Mouse (Mus musculus) thymus, postnatal 10 days (tissue): Measurements from ENCODE around the gene Nacc1.

Experiments
- DNase-seq, 2 experiments: peaks; one replicate each; pipeline ENCODE4 v3.0.0; 2021; ENCODE audit warnings: low spot score in 2 of 2

Nacc1 gene

GRCm38 (mm10) chr8:84714161-84714560 is 26.5 kb upstream of the Nacc1 start:
- no peak for DNase-seq

DNA sequence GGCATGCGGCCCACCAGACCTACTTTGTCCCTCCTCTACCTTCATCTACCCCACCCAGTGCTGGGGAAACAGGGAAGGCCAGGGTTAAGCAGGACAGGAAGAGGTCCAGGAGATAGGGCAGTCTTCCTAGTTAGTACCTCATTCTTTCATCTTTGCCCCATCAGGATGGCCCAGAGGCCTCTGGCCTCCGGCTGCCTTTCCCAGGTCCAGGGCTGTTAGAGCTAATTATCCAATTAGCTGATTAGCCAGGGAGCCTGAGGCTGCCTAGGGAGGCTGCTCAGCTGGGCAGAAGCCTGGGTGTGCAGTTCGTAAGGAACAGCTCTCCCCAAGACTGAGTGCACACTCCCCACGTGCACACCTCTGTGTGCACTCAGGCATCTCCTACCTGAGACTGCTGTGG is 25.7 kb upstream of the Nacc1 start:
- no peak for DNase-seq

DNA sequence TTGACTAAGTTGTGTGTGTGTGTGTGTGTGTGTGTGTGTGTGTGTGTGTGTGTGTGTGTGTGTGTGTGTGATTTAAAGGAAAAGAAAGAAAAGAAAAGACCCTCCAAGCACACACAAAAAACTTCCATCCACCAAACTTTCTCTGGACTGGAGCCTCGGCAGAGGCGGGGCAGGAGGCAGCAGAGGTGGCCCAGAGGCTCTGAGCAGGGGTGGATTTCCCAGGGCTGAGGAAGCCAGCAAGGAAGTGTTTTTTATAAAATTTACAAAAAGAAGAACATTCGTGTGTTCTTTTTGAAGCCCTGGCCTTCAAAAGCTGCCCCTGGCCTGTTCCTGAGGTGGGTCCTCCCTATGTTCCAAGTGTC is 25.1 kb upstream of the Nacc1 start:
- DNase-seq, result no peak

DNA sequence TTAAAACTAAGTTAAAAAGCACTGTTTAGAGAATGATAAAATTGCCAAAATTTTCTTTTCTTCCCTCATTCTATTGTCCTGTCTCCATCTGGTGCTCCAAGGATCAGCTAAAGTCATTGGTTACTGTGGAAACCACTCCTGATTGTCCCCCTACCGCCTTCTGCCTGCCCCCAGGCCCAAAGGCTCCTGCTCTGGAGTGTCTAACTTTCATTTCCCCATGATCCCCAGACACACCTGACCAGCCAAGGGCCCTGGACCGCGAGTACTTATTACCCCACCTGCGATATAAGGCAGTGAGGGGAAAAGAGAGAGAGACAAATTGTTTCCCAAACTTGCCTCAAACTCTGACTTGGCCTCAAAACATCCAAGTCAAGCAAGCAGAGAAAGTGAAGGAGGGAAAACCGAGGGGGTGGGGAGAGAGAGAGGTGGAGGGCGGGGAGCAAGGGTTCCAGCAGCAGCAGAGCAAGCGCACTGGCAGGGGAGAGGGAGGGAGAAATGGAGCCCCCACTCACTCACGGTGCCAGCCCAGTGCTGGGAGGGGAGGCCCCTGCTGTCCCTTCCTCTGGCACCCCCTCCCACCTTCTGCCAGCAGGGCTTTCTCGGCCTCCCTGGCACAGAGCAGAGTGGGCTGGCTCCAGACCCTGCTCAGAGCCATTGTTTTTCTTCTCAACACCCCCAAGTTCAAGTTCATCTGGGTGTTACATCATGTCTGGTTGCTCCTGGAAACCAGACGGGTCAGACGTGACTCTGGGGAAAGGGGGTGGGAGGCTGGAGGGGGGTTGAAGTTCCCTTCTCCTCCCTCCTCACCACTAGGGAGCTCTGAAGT is 24.5 kb upstream of the Nacc1 start:
- no peak for DNase-seq

DNA sequence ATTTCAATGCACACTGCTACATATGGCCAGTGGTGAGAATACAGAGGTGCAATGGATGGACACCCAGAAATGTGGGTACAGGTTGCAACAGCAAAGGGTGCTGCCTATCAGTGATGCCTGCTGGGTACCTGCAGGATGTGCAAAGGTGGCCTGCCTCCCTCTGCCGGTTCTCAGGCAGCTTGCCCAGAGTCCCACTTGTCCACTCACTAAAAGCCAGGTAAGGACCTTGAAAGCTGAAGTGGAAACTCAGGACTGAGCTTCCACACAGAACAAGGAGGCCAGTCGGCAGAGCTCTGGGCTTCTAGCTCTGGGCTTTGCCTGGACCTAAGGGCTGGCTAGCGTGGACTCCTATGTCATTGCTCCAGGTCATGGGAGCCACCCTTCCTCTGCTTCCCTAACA is 23.6 kb upstream of the Nacc1 start:
- DNase-seq, result no peak

DNA sequence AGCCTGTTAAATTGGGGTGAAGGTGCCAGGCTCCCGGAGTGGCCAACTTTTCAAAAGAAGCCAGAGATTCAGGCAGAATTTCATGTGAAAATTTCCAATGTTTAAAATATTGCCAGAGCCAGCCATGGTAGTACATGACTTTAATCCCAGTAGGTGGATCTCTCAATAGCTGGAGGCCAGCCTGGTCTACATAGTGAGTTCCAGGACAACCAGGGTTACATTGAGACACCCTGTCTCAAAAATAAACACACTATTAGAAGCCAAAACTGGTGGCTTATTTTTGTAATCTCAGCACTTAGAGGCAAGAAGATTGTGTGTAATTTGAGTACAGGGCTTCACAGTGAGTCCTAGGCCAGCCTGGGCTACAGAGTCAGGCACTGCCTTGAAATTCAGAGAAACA is 22.3 kb upstream of the Nacc1 start:
- DNase-seq, result no peak

- peak; percentile 63 to 85 for DNase-seq
These were observed 21.3 kb upstream of the Nacc1 start for GRCm38 (mm10) chr8:84708774-84709475.

DNA sequence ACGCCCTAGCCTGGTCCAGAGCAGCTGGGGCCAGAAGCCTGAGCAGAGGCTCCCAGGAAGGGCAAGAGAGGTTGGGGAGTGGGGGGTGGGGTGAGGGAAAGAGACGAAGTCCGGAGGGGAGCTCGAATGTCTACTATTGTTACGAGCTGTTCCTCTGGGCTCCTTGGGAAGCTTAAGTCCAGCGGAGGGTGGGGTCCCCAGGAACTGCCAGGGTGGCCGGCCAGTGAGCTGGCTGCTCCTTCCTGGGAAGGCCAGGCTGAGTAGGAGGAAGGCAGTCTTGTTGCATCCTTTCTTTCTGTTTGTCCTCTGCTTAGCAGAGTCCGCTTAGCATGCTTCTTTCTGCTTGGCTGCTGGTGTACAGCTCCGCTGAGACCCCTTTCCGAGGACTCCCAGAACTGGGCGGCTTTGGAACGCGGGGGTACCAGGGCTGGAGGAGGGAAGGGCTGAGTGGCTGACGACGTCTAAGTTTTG is 20.4 kb upstream of the Nacc1 start:
- DNase-seq, result no peak

DNA sequence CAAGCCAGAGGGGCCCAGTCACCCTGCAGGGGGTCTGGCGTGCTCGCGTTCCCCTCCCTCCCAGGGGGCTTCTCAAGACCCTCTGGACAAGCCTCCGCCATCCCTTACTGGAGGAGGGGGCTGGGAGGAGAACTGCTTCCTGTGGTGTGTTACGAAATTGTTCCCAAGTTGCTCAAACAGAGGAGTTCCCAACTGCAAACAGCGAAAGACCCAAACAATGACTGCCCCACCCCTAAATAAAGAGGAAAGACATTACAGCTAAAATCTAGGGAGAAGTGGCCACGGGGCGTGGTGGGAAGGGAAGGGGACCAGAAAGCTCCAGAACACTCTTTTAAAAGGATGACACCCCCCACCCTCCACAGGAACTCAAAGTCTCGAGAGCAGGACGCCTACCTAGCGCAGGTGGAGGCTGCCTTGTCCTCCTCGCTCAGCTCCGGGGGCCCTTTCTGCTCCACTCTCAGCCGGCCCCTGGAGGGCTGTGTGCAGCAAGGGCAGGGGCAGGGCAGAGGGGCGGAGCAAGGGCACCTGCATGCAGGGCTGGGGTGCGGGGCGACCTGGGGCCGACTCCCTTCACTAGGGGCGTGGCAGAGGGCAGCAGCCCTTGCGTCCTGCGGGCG is 19.7 kb upstream of the Nacc1 start:
- DNase-seq, result peak in 1 of 2 experiments; percentile 25

- DNase-seq, result no peak
These were observed 19.1 kb upstream of the Nacc1 start for GRCm38 (mm10) chr8:84706610-84707266.

GRCm38 (mm10) chr8:84705960-84706359 is 18.3 kb upstream of the Nacc1 start:
- DNase-seq, result no peak

- DNase-seq, result no peak
These were observed 17.5 kb upstream of the Nacc1 start for GRCm38 (mm10) chr8:84704867-84705831.

GRCm38 (mm10) chr8:84704356-84704755 is 16.7 kb upstream of the Nacc1 start:
- peak; percentile 72 to 91 for DNase-seq

- peak in 1 of 2 experiments; percentile 31 for DNase-seq
These were observed 16.0 kb upstream of the Nacc1 start for GRCm38 (mm10) chr8:84703466-84704249.

GRCm38 (mm10) chr8:84702963-84703465 is 15.4 kb upstream of the Nacc1 start:
- no peak for DNase-seq

- no peak for DNase-seq
These were observed 14.9 kb upstream of the Nacc1 start for GRCm38 (mm10) chr8:84702561-84702960.

- DNase-seq, result peak in 1 of 2 experiments; percentile 11
These were observed 13.6 kb upstream of the Nacc1 start, which contains the start of gene Lyl1 for GRCm38 (mm10) chr8:84700941-84701911. TSS of gene Lyl1 (plus strand) at chr8:84701457.

- DNase-seq, result no peak
These were observed 12.9 kb upstream of the Nacc1 start for GRCm38 (mm10) chr8:84700526-84700925.
